Mouse (Mus musculus): ENCODE measurements around the gene Cdkal1.

DNA sequence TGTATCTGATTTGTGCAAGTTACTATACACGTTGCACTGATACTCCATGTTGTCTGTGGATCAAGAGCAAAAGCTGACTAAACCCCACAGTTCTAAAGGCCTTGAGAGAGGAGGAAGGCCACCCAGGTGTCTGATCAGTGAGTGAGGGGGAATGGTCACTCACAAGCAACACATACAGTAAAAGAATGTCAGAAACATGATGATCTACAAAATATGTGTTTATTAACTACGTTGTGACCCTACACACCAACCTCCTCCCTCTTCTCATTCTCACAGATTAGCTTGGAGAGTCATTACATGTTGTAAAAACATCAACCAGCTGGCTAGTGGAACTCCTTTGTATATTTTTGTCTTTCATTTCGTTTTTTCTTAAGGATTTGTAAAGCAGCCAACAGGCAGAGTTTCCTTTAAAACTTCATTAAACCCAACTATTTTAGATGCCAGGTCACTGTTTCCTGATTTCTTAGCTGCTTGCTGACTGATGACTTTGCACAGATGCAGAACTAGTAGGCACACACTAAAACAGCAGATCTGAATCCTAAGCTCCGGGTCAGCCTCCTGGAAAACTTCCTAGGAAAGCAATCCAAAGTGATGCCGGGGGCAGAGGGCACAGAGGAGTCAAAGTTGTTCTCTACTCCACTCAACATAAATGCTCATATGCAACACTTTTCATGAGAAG, 157.0 kb downstream of the Cdkal1 start:
- TF ChIP-seq CTCF (conservative IDR thresholded peaks at IDR 0.05; ENCODE audit: insufficient read depth, insufficient read length, low read depth, low read length) (no peak), POLR2A (IDR thresholded peaks at IDR 0.05; ENCODE audit: low read depth, low read length) (no peak)
